Mouse (Mus musculus): Measurements from ENCODE around the gene Nprl3. TPM values are rescaled to one million over a fixed set of nuclear protein-coding genes. Genes with fewer than 3 reads are reported as not detected.

Gene Nprl3
- polyA plus RNA-seq, 2 experiments = 29.4 to 88.8 TPM

DNA sequence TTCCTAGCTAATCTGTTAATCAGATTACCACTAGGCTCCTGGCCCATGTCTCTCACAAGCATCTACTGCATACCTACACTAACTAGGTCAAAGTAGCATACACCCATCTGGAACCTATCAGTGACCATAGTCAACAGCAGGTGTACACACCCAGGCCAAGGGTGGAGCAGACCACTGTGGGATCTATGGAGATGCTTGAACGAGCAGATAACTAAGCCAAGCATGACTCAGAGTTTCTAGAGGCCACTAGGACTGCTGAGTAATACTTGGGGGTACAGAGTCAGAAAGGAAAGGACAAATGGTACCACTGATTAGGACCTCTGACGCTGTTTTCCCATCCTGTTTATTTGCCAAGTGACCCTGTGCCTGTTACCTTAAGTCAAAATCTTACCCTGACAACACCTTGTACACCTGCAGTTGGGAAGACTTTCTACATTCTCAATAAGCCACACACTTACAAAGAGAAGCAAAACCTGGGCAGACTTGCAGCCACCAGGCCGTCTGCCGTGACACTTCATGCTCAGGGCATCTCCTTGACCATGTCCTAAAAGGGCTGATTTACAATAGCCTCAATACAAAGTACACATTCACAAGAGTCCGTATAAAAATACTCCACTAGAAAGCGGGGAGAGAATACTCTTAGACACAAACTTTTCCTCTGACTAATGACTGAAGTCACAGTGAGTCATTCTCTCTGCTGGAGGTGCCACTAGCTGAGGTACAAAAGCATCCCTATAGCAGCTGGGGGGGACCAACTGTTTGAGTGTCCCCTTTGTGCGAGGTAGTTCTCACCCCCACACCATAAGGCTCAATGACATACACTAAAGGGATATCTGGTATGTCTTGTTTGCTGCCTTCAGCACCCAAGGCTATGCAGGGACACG is 16.4 kb downstream of the Nprl3 start:
- H3K4me2 ChIP-seq (replicated peaks; ENCODE audit: low read depth, low read length, severe bottlenecking) = no peak overlapping the region
- no peak for ATAC-seq (ENCODE audit: low FRiP score, low read depth)

DNA sequence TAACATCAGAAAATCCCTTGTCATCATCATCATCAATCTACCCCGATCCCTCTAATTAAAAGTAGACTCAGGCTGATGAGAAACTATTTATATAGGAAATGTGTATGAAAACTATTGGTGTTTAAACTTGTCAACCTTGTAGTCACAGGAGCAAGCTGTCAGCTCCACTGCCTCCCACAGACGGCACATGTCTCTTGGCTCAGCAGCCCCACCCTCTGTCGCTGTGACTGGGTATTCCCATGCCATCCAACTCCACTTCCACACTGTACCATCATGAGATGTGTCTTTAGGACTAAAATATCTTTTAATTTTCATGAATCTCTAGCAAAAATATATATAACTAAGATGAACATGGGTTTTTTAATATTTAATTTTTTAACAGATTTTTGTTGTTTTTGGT is 19.2 kb downstream of the Nprl3 start:
- Histone ChIP-seq H3K36me3 (ENCODE audit: control insufficient read depth, insufficient read depth, low read length) (peaks cover 69% of the 10 kb centered on the region), H3K4me1 (ENCODE audit: control insufficient read depth, insufficient read depth, low read length) (no peaks in the 10 kb centered on the region), H3K4me2 (replicated peaks; ENCODE audit: low read depth, low read length, severe bottlenecking) (no peak overlapping the region), H3K9me3 (ENCODE audit: control insufficient read depth, low read length) (no peaks in the 10 kb centered on the region), H3K27ac (replicated peaks; ENCODE audit: low read depth, low read length) (no peak overlapping the region), H3K4me3 (replicated peaks; ENCODE audit: low read length) (no peak overlapping the region), H3K9ac (ENCODE audit: low read depth, low read length, severe bottlenecking) (no peak overlapping the region), H3K27me3 (ENCODE audit: control insufficient read depth, insufficient read depth, low read length) (no peaks in the 10 kb centered on the region)
- no peak for TF ChIP-seq POLR2A (IDR thresholded peaks at IDR 0.05; ENCODE audit: borderline replicate concordance, extremely low read depth, insufficient read depth, insufficient read length)
- ATAC-seq (ENCODE audit: low FRiP score, low read depth) (no peak), DNase-seq (ENCODE audit: low spot score) (no peak)
- WGBS = 82% methylated on average over 3 of the region's 3 CpGs

More for the DNA sequence above, 16.4 kb downstream of the Nprl3 start:
- 81% methylated on average over 8 of the region's 8 CpGs for WGBS
- Histone ChIP-seq H3K9ac (ENCODE audit: low read depth, low read length, severe bottlenecking) (no peak overlapping the region), H3K4me3 (replicated peaks; ENCODE audit: low read length) (no peak overlapping the region), H3K36me3 (ENCODE audit: control insufficient read depth, insufficient read depth, low read length) (peaks cover 61% of the 10 kb centered on the region), H3K4me1 (ENCODE audit: control insufficient read depth, insufficient read depth, low read length) (no peaks in the 10 kb centered on the region), H3K9me3 (ENCODE audit: control insufficient read depth, low read length) (no peaks in the 10 kb centered on the region), H3K27me3 (ENCODE audit: control insufficient read depth, insufficient read depth, low read length) (no peaks in the 10 kb centered on the region), H3K27ac (replicated peaks; ENCODE audit: low read depth, low read length) (no peak overlapping the region)
- no peak for TF ChIP-seq POLR2A (IDR thresholded peaks at IDR 0.05; ENCODE audit: borderline replicate concordance, extremely low read depth, insufficient read depth, insufficient read length)
- no peak for DNase-seq (ENCODE audit: low spot score)

DNA sequence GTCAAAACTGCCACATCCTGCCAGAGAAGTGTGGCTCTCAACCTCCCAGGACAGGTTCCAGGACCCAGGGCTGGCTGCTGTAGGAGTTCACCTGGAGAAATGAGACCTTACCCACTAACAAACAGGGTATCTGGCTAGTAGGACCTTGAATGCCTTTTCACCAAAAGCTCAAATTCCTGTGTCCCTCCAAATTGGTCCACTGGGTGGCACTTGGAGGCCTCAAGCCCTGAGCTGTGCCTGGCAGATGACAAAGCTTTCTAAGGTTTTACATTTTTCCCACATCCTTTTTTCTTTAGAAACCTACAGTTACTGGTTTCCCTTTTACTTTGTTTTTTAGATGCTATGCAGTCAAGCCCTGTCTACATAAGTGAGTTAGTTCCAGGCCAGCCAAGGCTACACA is 20.4 kb downstream of the Nprl3 start:
- Histone ChIP-seq H3K9me3 (ENCODE audit: control insufficient read depth, low read length) (no peaks in the 10 kb centered on the region), H3K27me3 (ENCODE audit: control insufficient read depth, insufficient read depth, low read length) (no peaks in the 10 kb centered on the region), H3K9ac (ENCODE audit: low read depth, low read length, severe bottlenecking) (no peak overlapping the region), H3K4me3 (replicated peaks; ENCODE audit: low read length) (no peak overlapping the region), H3K4me1 (ENCODE audit: control insufficient read depth, insufficient read depth, low read length) (no peaks in the 10 kb centered on the region), H3K4me2 (replicated peaks; ENCODE audit: low read depth, low read length, severe bottlenecking) (no peak overlapping the region), H3K27ac (replicated peaks; ENCODE audit: low read depth, low read length) (no peak overlapping the region), H3K36me3 (ENCODE audit: control insufficient read depth, insufficient read depth, low read length) (peaks cover 71% of the 10 kb centered on the region)
- no peak for DNase-seq (ENCODE audit: low spot score)
- no peak for ATAC-seq (ENCODE audit: low FRiP score, low read depth)
- TF ChIP-seq POLR2A (IDR thresholded peaks at IDR 0.05; ENCODE audit: borderline replicate concordance, extremely low read depth, insufficient read depth, insufficient read length) = no peak

DNA sequence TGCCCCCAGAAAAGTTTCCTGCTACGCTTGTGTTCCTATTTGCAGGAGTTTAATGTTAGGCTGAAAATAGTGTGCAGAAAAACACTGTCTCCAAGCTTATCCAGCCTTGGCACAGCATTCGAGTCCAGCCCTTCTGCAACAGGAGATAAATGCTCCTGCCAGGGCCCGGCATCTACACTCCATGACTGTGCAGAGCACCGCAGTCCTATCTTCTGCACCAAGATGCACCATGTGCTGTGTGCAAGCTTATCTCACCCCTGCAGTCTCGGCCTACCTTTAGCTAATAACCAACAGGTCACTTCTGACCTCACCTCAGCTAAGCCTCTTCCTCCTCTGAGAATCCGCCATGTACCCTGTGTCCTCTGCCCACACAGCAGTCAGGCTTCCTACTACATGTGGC is 21.9 kb downstream of the Nprl3 start:
- ATAC-seq (ENCODE audit: low FRiP score, low read depth) = no peak
- Histone ChIP-seq H3K27ac (replicated peaks; ENCODE audit: low read depth, low read length) (no peak overlapping the region), H3K4me1 (ENCODE audit: control insufficient read depth, insufficient read depth, low read length) (no peaks in the 10 kb centered on the region), H3K27me3 (ENCODE audit: control insufficient read depth, insufficient read depth, low read length) (no peaks in the 10 kb centered on the region), H3K4me2 (replicated peaks; ENCODE audit: low read depth, low read length, severe bottlenecking) (no peak overlapping the region), H3K9ac (ENCODE audit: low read depth, low read length, severe bottlenecking) (no peak overlapping the region), H3K4me3 (replicated peaks; ENCODE audit: low read length) (no peak overlapping the region), H3K9me3 (ENCODE audit: control insufficient read depth, low read length) (no peaks in the 10 kb centered on the region), H3K36me3 (ENCODE audit: control insufficient read depth, insufficient read depth, low read length) (peaks cover 82% of the 10 kb centered on the region)
- WGBS = 96% methylated on average over 6 of the region's 6 CpGs
- no peak for TF ChIP-seq POLR2A (IDR thresholded peaks at IDR 0.05; ENCODE audit: borderline replicate concordance, extremely low read depth, insufficient read depth, insufficient read length)
- no peak for DNase-seq (ENCODE audit: low spot score)

DNA sequence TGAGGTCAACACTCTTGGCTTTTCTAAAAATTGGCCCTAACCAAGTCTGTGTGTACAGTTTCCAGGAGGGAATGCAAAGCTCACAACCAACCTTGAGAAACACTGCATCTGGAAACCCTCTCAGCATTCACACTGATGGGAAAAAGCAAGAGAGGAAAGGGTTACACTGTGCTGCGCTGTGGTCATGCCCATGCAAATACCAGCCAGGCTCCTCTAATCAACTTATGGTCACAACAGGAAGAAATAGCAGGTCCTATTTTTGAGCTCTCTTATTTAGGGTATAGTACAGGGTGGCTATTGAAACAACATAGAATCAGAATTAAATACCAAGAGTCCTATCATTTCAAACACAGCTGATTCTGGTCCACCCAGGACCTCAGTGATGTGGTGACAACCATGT is 22.9 kb downstream of the Nprl3 start:
- H3K27ac ChIP-seq (replicated peaks; ENCODE audit: low read depth, low read length) = no peak overlapping the region
- ATAC-seq (ENCODE audit: low FRiP score, low read depth) (no peak), DNase-seq (ENCODE audit: low spot score) (no peak)
- H3K36me3 ChIP-seq (ENCODE audit: control insufficient read depth, insufficient read depth, low read length) = peaks cover 75% of the 10 kb centered on the region
- no peaks in the 10 kb centered on the region for H3K9me3 ChIP-seq (ENCODE audit: control insufficient read depth, low read length)
- no peak overlapping the region for H3K4me3 ChIP-seq (replicated peaks; ENCODE audit: low read length)
- no peak overlapping the region for H3K4me2 ChIP-seq (replicated peaks; ENCODE audit: low read depth, low read length, severe bottlenecking)
- no peak for TF ChIP-seq POLR2A (IDR thresholded peaks at IDR 0.05; ENCODE audit: borderline replicate concordance, extremely low read depth, insufficient read depth, insufficient read length)
- H3K9ac ChIP-seq (ENCODE audit: low read depth, low read length, severe bottlenecking) = no peak overlapping the region
- 96% methylated on average over 1 of the region's 1 CpGs for WGBS
- no peaks in the 10 kb centered on the region for H3K27me3 ChIP-seq (ENCODE audit: control insufficient read depth, insufficient read depth, low read length)
- H3K4me1 ChIP-seq (ENCODE audit: control insufficient read depth, insufficient read depth, low read length) = no peaks in the 10 kb centered on the region
